Mouse (Mus musculus) limb, embryonic 11.5 days (tissue): ENCODE measurements at regions not wholly inside any gene's neighbourhood (a gene's known extent, or its start where the extent isn't known, plus 50 kb on each side); places are given as distances from the start of the nearest gene placed in this dataset.

Experiments used
- ATAC-seq: fragments of 200-750 bp; cut with Nextera tagmentation; 2 replicates; pipeline ENCODE4 v1.8.0; 2017; ENCODE audit warnings: low read depth; ENCODE audit not compliant: insufficient number of reproducible peaks, low FRiP score, low TSS enrichment
- DNase-seq: peaks from one replicate; pipeline ENCODE4 v3.0.0-alpha.2; 2015; ENCODE audit warnings: low spot score
- H3K27ac ChIP-seq: fragments of 300-500 bp; sonication (generic); replicated peaks from 2 replicates; pipeline ENCODE4 v1.5.1; 2014; ENCODE audit warnings: low read depth, mild to moderate bottlenecking, low read length
- H3K27me3 ChIP-seq: fragments of 300-500 bp; sonication (generic); 2 replicates; pipeline ENCODE4 v1.6.1; 2014; ENCODE audit warnings: mild to moderate bottlenecking, low read length, mixed read lengths; ENCODE audit not compliant: control insufficient read depth, insufficient read depth
- H3K36me3 ChIP-seq: fragments of 300-500 bp; sonication (generic); 2 replicates; pipeline ENCODE4 v1.6.1; 2014; ENCODE audit warnings: mild to moderate bottlenecking, low read length, moderate library complexity, mixed read lengths; ENCODE audit not compliant: control insufficient read depth, insufficient read depth
- H3K4me1 ChIP-seq: fragments of 300-500 bp; sonication (generic); 2 replicates; pipeline ENCODE4 v1.6.1; 2014; ENCODE audit warnings: low read length, mixed read lengths; ENCODE audit not compliant: control insufficient read depth, insufficient read depth
- H3K4me2 ChIP-seq: fragments of 300-500 bp; sonication (generic); 2 replicates; pipeline ENCODE4 v1.6.1; 2014; ENCODE audit warnings: low read depth, mild to moderate bottlenecking, moderate library complexity; ENCODE audit not compliant: severe bottlenecking
- H3K4me3 ChIP-seq: fragments of 300-500 bp; sonication (generic); 2 replicates; pipeline ENCODE4 v1.5.1; 2014; ENCODE audit warnings: low read depth, low read length
- H3K9ac ChIP-seq: fragments of 300-500 bp; sonication (generic); 2 replicates; pipeline ENCODE4 v1.6.1; 2014; ENCODE audit warnings: mild to moderate bottlenecking, low read length
- H3K9me3 ChIP-seq: fragments of 300-500 bp; sonication (generic); 2 replicates; pipeline ENCODE4 v1.6.1; 2016; ENCODE audit warnings: low read length; ENCODE audit not compliant: control insufficient read depth
- WGBS: fragments of 180-500 bp; shearing (Covaris S2); extraction: QIAGEN DNeasy Blood & Tissue Kit; methylation state at CpG from one replicate; pipeline ENCODE4 v1.1.7; 2014; 5-methylcytosine and 5-hydroxymethylcytosine counted together

GRCm38 (mm10) chr4:5206394-5207099 is 413.4 kb upstream of the Impad1 start:
- Histone ChIP-seq H3K27me3 (no peaks in the 10 kb centered on the region), H3K36me3 (no peaks in the 10 kb centered on the region), H3K9me3 (no peaks in the 10 kb centered on the region), H3K9ac (no peak overlapping the region), H3K27ac (no peak overlapping the region), H3K4me3 (no peak overlapping the region), H3K4me1 (no peaks in the 10 kb centered on the region), H3K4me2 (no peak overlapping the region)
- WGBS: 65% methylated on average over 1 of the region's 1 CpGs
- ATAC-seq (no peak), DNase-seq (no peak)

- 32% methylated on average over 7 of the region's 7 CpGs for WGBS
- ATAC-seq: peak; percentile 77
- Histone ChIP-seq H3K9me3 (no peaks in the 10 kb centered on the region), H3K27me3 (no peaks in the 10 kb centered on the region), H3K27ac (no peak overlapping the region), H3K4me1 (no peaks in the 10 kb centered on the region), H3K4me3 (no peak overlapping the region), H3K4me2 (no peak overlapping the region), H3K9ac (no peak overlapping the region), H3K36me3 (no peaks in the 10 kb centered on the region)
- DNase-seq: peak; percentile 46
Observed at GRCm38 (mm10) chr4:5205328-5206208, 412.4 kb upstream of the Impad1 start.

- no peak overlapping the region for H3K4me3 ChIP-seq
- no peaks in the 10 kb centered on the region for H3K27me3 ChIP-seq
- no peak overlapping the region for H3K4me2 ChIP-seq
- H3K36me3 ChIP-seq: no peaks in the 10 kb centered on the region
- H3K9ac ChIP-seq: no peak overlapping the region
- H3K4me1 ChIP-seq: no peaks in the 10 kb centered on the region
- H3K27ac ChIP-seq: no peak overlapping the region
- DNase-seq: no peak
- no peaks in the 10 kb centered on the region for H3K9me3 ChIP-seq
- WGBS: 57% methylated on average over 3 of the region's 3 CpGs
- no peak for ATAC-seq
Observed at GRCm38 (mm10) chr4:5194272-5194671, 401.1 kb upstream of the Impad1 start.

GRCm38 (mm10) chr4:5181591-5181990 is 388.4 kb upstream of the Impad1 start:
- H3K4me2 ChIP-seq: no peak overlapping the region
- DNase-seq: no peak
- no peaks in the 10 kb centered on the region for H3K9me3 ChIP-seq
- H3K27ac ChIP-seq: no peak overlapping the region
- no peak for ATAC-seq
- no peak overlapping the region for H3K4me3 ChIP-seq
- H3K36me3 ChIP-seq: no peaks in the 10 kb centered on the region
- WGBS: 73% methylated on average over 1 of the region's 1 CpGs
- no peak overlapping the region for H3K9ac ChIP-seq
- H3K27me3 ChIP-seq: no peaks in the 10 kb centered on the region
- H3K4me1 ChIP-seq: no peaks in the 10 kb centered on the region

GRCm38 (mm10) chr4:5178991-5179693 is 386.0 kb upstream of the Impad1 start:
- H3K36me3 ChIP-seq: no peaks in the 10 kb centered on the region
- no peak overlapping the region for H3K9ac ChIP-seq
- H3K27me3 ChIP-seq: no peaks in the 10 kb centered on the region
- ATAC-seq (no peak), DNase-seq (no peak)
- H3K9me3 ChIP-seq: no peaks in the 10 kb centered on the region
- H3K4me2 ChIP-seq: no peak overlapping the region
- no peak overlapping the region for H3K27ac ChIP-seq
- no peak overlapping the region for H3K4me3 ChIP-seq
- WGBS: 85% methylated on average over 11 of the region's 11 CpGs
- no peaks in the 10 kb centered on the region for H3K4me1 ChIP-seq

GRCm38 (mm10) chr4:5165263-5165662 is 372.1 kb upstream of the Impad1 start:
- Histone ChIP-seq H3K4me1 (no peaks in the 10 kb centered on the region), H3K27me3 (no peaks in the 10 kb centered on the region), H3K9me3 (no peaks in the 10 kb centered on the region), H3K9ac (no peak overlapping the region), H3K27ac (no peak overlapping the region), H3K4me2 (no peak overlapping the region), H3K36me3 (no peaks in the 10 kb centered on the region), H3K4me3 (no peak overlapping the region)
- ATAC-seq (no peak), DNase-seq (no peak)
- 91% methylated on average over 1 of the region's 1 CpGs for WGBS

- H3K9me3 ChIP-seq: no peaks in the 10 kb centered on the region
- H3K27me3 ChIP-seq: no peaks in the 10 kb centered on the region
- no peaks in the 10 kb centered on the region for H3K4me1 ChIP-seq
- DNase-seq (no peak), ATAC-seq (no peak)
- no peaks in the 10 kb centered on the region for H3K36me3 ChIP-seq
- H3K4me2 ChIP-seq: no peak overlapping the region
- H3K27ac ChIP-seq: no peak overlapping the region
- no peak overlapping the region for H3K9ac ChIP-seq
- WGBS: 77% methylated on average over 1 of the region's 1 CpGs
- no peak overlapping the region for H3K4me3 ChIP-seq
Observed at GRCm38 (mm10) chr4:5160931-5161330, 367.8 kb upstream of the Impad1 start.

- no peak overlapping the region for H3K4me3 ChIP-seq
- WGBS: 64% methylated on average over 3 of the region's 3 CpGs
- ATAC-seq: no peak
- no peak for DNase-seq
- H3K9ac ChIP-seq: no peak overlapping the region
- no peaks in the 10 kb centered on the region for H3K36me3 ChIP-seq
- no peaks in the 10 kb centered on the region for H3K27me3 ChIP-seq
- no peak overlapping the region for H3K4me2 ChIP-seq
- H3K4me1 ChIP-seq: no peaks in the 10 kb centered on the region
- H3K9me3 ChIP-seq: no peaks in the 10 kb centered on the region
- H3K27ac ChIP-seq: no peak overlapping the region
Observed at GRCm38 (mm10) chr4:5130726-5131125, 337.6 kb upstream of the Impad1 start.
